Mouse (Mus musculus): Measurements from ENCODE around the gene Slc16a9. TPM values are rescaled to one million over a fixed set of nuclear protein-coding genes. Genes with fewer than 3 reads are reported as not detected.

Gene Slc16a9
- polyA plus RNA-seq, 1 experiment from 2014 or later: 1.9 TPM

GRCm38 (mm10) chr10:70309416-70309815, 64.5 kb downstream of the Slc16a9 start:
- Histone ChIP-seq H3K9ac (no peak overlapping the region), H3K4me3 (no peak overlapping the region), H3K9me3 (no peaks in the 10 kb centered on the region), H3K36me3 (no peaks in the 10 kb centered on the region), H3K4me1 (no peaks in the 10 kb centered on the region), H3K4me2 (replicated peaks) (no peak overlapping the region), H3K27me3 (no peaks in the 10 kb centered on the region), H3K27ac (no peak overlapping the region)
- WGBS: 92% methylated on average over 8 of the region's 8 CpGs
- no peak for ATAC-seq (ENCODE audit: insufficient number of reproducible peaks, insufficient read depth, low FRiP score, low TSS enrichment)

GRCm38 (mm10) chr10:70310646-70311045, 65.7 kb downstream of the Slc16a9 start:
- WGBS: 83% methylated on average over 5 of the region's 5 CpGs
- no peak overlapping the region for H3K9ac ChIP-seq
- no peaks in the 10 kb centered on the region for H3K27me3 ChIP-seq
- ATAC-seq (ENCODE audit: insufficient number of reproducible peaks, insufficient read depth, low FRiP score, low TSS enrichment): no peak
- H3K36me3 ChIP-seq: no peaks in the 10 kb centered on the region
- H3K9me3 ChIP-seq: no peaks in the 10 kb centered on the region
- H3K27ac ChIP-seq: no peak overlapping the region
- no peak overlapping the region for H3K4me2 ChIP-seq (replicated peaks)
- no peaks in the 10 kb centered on the region for H3K4me1 ChIP-seq
- no peak overlapping the region for H3K4me3 ChIP-seq

GRCm38 (mm10) chr10:70315895-70316294, 71.0 kb downstream of the Slc16a9 start:
- Histone ChIP-seq H3K27ac (no peak overlapping the region), H3K4me1 (no peaks in the 10 kb centered on the region), H3K36me3 (no peaks in the 10 kb centered on the region), H3K27me3 (no peaks in the 10 kb centered on the region), H3K4me2 (replicated peaks) (no peak overlapping the region), H3K9me3 (no peaks in the 10 kb centered on the region), H3K9ac (no peak overlapping the region), H3K4me3 (no peak overlapping the region)
- no peak for ATAC-seq (ENCODE audit: insufficient number of reproducible peaks, insufficient read depth, low FRiP score, low TSS enrichment)
- 91% methylated on average over 6 of the region's 6 CpGs for WGBS

- no peaks in the 10 kb centered on the region for H3K36me3 ChIP-seq
- H3K9ac ChIP-seq: no peak overlapping the region
- H3K27me3 ChIP-seq: no peaks in the 10 kb centered on the region
- no peaks in the 10 kb centered on the region for H3K9me3 ChIP-seq
- 76% methylated on average over 7 of the region's 7 CpGs for WGBS
- H3K27ac ChIP-seq: no peak overlapping the region
- no peak for ATAC-seq (ENCODE audit: insufficient number of reproducible peaks, insufficient read depth, low FRiP score, low TSS enrichment)
- no peak overlapping the region for H3K4me2 ChIP-seq (replicated peaks)
- H3K4me3 ChIP-seq: no peak overlapping the region
- H3K4me1 ChIP-seq: no peaks in the 10 kb centered on the region
Observed at GRCm38 (mm10) chr10:70316856-70317255, 72.0 kb downstream of the Slc16a9 start.

DNA sequence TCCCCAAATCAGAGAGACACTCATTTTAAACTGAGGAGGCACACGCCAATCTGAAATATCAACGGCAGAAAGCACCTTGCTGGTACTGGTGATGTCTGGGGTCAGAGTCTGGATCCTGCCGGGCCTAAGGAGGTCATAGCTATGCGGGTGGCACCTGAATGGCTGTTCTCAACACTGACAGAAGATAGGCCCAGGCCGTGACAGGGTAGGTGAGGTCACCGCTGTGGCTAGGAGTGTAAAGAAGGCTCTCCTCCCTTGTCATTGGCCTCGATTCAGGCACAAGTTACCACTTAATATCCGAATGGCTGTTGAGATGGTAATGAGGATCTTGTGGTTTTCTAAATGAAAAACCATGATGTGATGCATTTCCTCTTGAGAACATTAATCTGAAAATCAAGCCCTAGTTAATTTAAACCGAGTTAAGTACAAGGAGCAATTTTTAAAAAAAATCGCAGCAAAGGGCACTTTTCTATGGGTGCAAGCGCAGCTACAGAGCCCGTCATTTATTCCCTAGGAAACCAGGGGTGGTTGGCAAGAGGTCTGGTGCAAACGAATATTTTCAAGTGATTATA, 72.6 kb downstream of the Slc16a9 start:
- H3K4me2 ChIP-seq (replicated peaks): no peak overlapping the region

GRCm38 (mm10) chr10:70318630-70319029, 73.7 kb downstream of the Slc16a9 start:
- no peak for ATAC-seq (ENCODE audit: insufficient number of reproducible peaks, insufficient read depth, low FRiP score, low TSS enrichment)
- Histone ChIP-seq H3K9me3 (no peaks in the 10 kb centered on the region), H3K9ac (no peak overlapping the region), H3K27ac (no peak overlapping the region), H3K4me3 (no peak overlapping the region), H3K4me1 (no peaks in the 10 kb centered on the region), H3K36me3 (no peaks in the 10 kb centered on the region), H3K27me3 (no peaks in the 10 kb centered on the region), H3K4me2 (replicated peaks) (no peak overlapping the region)
- 3% methylated on average over 3 of the region's 3 CpGs for WGBS

More for the DNA sequence above, 72.6 kb downstream of the Slc16a9 start:
- H3K27ac ChIP-seq: no peak overlapping the region
- no peaks in the 10 kb centered on the region for H3K4me1 ChIP-seq
- H3K9me3 ChIP-seq: no peaks in the 10 kb centered on the region
- no peaks in the 10 kb centered on the region for H3K27me3 ChIP-seq
- no peak overlapping the region for H3K4me3 ChIP-seq
- no peaks in the 10 kb centered on the region for H3K36me3 ChIP-seq
- no peak overlapping the region for H3K9ac ChIP-seq
- 80% methylated on average over 13 of the region's 13 CpGs for WGBS
- ATAC-seq (ENCODE audit: insufficient number of reproducible peaks, insufficient read depth, low FRiP score, low TSS enrichment): no peak

DNA sequence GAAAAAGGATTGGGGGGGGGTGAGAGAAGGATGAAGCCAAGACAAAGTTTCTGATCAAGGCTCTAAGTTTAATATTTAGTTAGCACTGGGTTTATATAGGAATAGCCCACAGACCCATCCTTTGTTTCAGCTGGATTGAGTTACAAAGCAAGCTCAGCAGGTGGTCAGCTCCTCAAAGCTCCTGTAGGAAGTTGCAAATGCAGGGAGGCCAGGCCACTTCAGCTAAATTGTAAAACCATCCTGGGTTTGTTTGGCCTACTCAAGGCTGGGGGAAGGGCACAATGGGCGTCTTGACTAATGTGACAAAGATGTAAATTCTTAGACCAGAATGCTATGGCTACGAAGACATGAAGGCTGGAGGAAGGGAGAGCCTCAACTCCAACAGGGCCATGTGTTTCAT, 80.6 kb downstream of the Slc16a9 start:
- Histone ChIP-seq H3K4me1 (no peaks in the 10 kb centered on the region), H3K36me3 (no peaks in the 10 kb centered on the region), H3K4me2 (replicated peaks) (no peak overlapping the region), H3K9me3 (no peaks in the 10 kb centered on the region), H3K4me3 (no peak overlapping the region), H3K27ac (no peak overlapping the region), H3K27me3 (no peaks in the 10 kb centered on the region), H3K9ac (no peak overlapping the region)
- no peak for ATAC-seq (ENCODE audit: insufficient number of reproducible peaks, insufficient read depth, low FRiP score, low TSS enrichment)
- 31% methylated on average over 2 of the region's 2 CpGs for WGBS

- no peak overlapping the region for H3K27ac ChIP-seq
- no peak overlapping the region for H3K4me3 ChIP-seq
- 85% methylated on average over 6 of the region's 6 CpGs for WGBS
- H3K9ac ChIP-seq: no peak overlapping the region
- no peaks in the 10 kb centered on the region for H3K9me3 ChIP-seq
- no peak overlapping the region for H3K4me2 ChIP-seq (replicated peaks)
- H3K4me1 ChIP-seq: no peaks in the 10 kb centered on the region
- H3K27me3 ChIP-seq: no peaks in the 10 kb centered on the region
- no peak for ATAC-seq (ENCODE audit: insufficient number of reproducible peaks, insufficient read depth, low FRiP score, low TSS enrichment)
- H3K36me3 ChIP-seq: no peaks in the 10 kb centered on the region
Observed at GRCm38 (mm10) chr10:70327331-70327730, 82.4 kb downstream of the Slc16a9 start.

- no peak for ATAC-seq (ENCODE audit: insufficient number of reproducible peaks, insufficient read depth, low FRiP score, low TSS enrichment)
- Histone ChIP-seq H3K27me3 (no peaks in the 10 kb centered on the region), H3K4me2 (replicated peaks) (no peak overlapping the region), H3K4me1 (no peaks in the 10 kb centered on the region), H3K9me3 (no peaks in the 10 kb centered on the region), H3K36me3 (no peaks in the 10 kb centered on the region), H3K27ac (no peak overlapping the region), H3K9ac (no peak overlapping the region), H3K4me3 (no peak overlapping the region)
- WGBS: 74% methylated on average over 9 of the region's 9 CpGs
Observed at GRCm38 (mm10) chr10:70328139-70328538, 83.2 kb downstream of the Slc16a9 start.

Other genes with a start within 250 kb of the Slc16a9 start
- 14.4 and 16.0 TPM in 2 replicates for gene Ccdc6, start 148.0 kb upstream of the Slc16a9 start, polyA plus RNA-seq (2016; fragmentation: Nextera tagmentation; extraction: Ambion mirVana)
- 6.2 and 12.7 TPM in 2 replicates for gene Mrln, start 40.4 kb upstream of the Slc16a9 start, polyA plus RNA-seq (2016; fragmentation: Nextera tagmentation; extraction: Ambion mirVana)
- 12.8 and 14.1 TPM in 2 replicates for gene Fam13c, start 195.4 kb downstream of the Slc16a9 start, polyA plus RNA-seq (2016; fragmentation: Nextera tagmentation; extraction: Ambion mirVana)

All from embryonic facial prominence, embryonic 12.5 days (tissue).